Mouse (Mus musculus): ENCODE data around the gene Ess2.

Gene Ess2

DNA sequence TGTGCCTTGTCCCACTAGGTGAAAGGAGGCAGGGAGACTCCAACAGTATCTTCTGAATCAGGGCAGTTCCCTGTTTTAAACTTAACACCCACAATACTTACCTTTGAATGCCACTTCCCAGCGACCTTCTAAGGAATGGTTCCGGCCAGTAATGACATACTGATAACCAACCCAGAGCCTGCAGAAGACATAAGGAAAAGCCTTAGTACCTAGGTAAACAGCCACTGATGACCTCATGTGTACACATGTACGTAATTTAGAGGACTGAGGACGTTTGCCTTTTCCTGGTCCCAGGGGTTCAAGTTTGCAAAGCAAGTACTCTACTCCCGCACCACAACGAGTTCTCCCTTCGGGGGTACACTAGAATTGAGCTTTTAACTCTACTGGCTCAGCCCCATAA, 54.0 kb downstream of the Ess2 start:
- DNase-seq (ENCODE audit: low spot score in 2 of 2) = no peak

GRCm38 (mm10) chr16:17853263-17853662, 57.9 kb downstream of the Ess2 start:
- DNase-seq (ENCODE audit: low spot score in 2 of 2) = no peak

- DNase-seq (ENCODE audit: low spot score in 2 of 2) = no peak
These were observed 59.3 kb downstream of the Ess2 start for GRCm38 (mm10) chr16:17851860-17852259.

DNA sequence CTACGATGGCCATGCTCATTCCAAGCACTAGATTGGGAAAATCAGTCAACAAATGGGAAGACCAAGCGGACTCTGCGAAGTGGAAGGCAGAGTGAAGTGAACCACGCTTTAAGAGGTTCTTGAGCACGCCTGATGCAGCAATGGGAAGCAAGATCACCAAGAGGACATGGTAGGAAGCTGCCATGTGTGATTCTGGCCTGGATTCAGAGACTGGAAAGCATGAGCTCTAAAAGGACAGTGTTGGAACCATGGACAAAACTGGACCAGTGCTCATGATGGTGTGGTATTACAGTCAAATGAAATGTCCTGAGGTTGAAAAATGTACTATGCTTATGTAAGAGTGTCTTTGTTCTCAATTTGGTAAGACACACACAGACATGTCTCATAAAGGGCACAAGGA, 59.8 kb downstream of the Ess2 start:
- DNase-seq (ENCODE audit: low spot score in 2 of 2) = no peak
